Mouse (Mus musculus) CD4-positive, CD25-positive, alpha-beta regulatory T cell, adult 4 months (primary cell): ENCODE measurements around the gene Gja5. TPM values are rescaled to one million over a fixed set of nuclear protein-coding genes. Genes with fewer than 3 reads are reported as not detected.
A peak's percentile ranks its signal among the peaks of the same experiment; 100 is the strongest.

Experiments
- ATAC-seq: one replicate; pipeline ENCODE4 v1.8.0; 2017
- polyA plus RNA-seq, 2 experiments: library from polyadenylated mRNA; unstranded; fragments of 100-300 nt; shearing (Covaris generic); gene quantifications; one replicate each; pipeline ENCODE4 v1.2.1; 2017

The Gja5 gene
- not detected for polyA plus RNA-seq

DNA sequence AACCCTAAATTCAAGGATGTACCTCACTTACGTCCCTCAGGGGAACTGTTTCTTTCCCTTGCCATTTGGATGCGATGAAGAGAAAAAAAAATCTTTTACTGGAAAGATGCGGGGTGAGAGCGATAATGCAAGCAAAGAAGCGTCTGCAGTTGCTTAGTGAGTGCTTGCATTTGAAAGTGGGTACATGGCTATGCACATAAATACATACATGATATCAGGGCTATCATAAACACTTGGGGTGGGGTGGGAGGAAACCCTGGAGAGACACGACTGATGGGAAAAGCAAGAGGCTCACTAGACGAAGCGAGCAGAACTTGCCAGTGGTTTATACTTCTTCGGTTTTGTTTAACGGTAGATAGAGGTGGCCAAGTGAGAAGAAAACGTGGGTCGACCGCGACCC, at the start of gene Gja5:
Gja5 (plus strand) TSS at position 301 of the 400 bp plus-strand sequence.
- ATAC-seq = no peak

DNA sequence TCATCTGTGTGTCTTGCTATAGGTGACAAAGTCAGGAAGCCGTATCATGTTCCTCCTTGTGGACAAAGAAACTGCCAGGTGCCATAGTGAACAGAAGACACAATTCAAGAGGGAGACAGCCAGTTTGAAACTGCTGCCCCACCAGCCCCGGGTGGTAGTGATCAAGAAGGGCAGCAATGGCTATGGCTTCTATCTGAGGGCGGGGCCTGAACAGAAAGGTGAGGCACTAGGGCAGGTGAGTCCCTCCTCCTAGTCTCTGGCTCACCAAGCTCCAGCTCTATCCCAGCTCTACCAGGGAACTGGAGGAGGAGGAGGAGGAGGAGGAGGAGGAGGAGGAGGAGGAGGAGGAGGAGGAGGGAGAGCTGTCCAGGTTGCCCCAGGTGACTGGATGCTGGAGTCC, 48.7 kb upstream of the Gja5 start:
- no peak for ATAC-seq

- ATAC-seq = no peak
These were observed 44.0 kb upstream of the Gja5 start for GRCm38 (mm10) chr3:96860498-96860897.

DNA sequence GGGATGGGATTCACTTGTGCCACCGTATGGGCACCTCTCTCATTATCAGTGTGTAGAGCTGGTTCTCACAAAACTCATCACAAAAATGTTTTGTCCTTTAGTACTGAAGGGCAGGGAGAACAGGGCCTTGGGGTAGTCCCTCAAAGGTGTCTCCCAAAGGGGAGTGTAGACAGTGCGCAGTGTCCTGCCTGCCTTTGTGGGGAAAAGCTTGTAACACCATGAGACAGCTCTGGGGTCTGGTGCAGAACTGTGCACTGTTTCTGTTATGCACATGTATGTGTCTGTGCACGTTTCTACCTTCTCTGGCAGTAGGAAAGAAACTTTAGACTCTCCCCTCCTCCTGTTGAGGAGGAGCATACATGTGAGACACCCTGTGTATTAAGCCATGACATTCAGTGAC, 36.6 kb upstream of the Gja5 start:
- no peak for ATAC-seq

DNA sequence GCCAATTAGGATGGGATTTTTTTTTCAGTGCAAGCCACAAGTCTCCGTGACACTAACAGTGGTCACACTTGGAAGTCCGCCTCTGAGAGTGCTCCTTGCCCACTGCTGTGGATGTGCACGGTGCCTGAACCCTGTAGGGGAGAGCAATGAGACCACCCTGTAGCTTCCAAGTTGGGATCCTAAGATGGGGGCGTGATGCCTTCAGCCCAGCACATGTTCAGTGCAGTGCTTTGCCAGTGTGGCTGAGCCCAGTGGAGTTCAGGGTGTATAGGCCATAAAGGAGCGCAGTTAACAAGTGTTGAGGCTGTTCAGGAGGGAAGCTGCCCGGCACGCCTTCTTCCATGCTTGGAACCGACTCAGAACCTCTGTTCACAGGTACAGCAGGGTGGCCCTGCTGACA, 35.9 kb upstream of the Gja5 start:
- no peak for ATAC-seq

DNA sequence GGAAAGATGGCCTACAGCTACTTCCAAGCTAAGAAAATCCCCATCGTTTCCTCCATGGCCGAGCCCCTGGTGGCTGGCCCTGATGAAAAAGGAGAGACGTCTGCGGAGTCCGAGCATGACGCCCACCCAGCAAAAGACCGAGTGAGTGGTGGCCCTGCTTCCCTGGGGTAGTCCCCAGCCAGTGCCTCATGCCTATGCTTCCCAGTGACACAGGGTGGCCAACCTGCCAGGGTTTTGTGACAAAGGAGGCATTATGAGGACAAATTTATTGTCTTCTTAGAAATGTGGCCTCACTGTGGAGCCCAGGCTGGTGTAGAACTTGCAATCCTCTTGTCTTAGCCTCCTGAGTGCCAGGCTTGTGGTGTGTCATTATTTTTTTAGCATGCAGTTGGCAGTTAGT, 35.4 kb upstream of the Gja5 start:
- ATAC-seq = no peak

- ATAC-seq = no peak
These were observed 34.2 kb upstream of the Gja5 start for GRCm38 (mm10) chr3:96870270-96870669.

GRCm38 (mm10) chr3:96871070-96871469, 33.4 kb upstream of the Gja5 start:
- no peak for ATAC-seq

DNA sequence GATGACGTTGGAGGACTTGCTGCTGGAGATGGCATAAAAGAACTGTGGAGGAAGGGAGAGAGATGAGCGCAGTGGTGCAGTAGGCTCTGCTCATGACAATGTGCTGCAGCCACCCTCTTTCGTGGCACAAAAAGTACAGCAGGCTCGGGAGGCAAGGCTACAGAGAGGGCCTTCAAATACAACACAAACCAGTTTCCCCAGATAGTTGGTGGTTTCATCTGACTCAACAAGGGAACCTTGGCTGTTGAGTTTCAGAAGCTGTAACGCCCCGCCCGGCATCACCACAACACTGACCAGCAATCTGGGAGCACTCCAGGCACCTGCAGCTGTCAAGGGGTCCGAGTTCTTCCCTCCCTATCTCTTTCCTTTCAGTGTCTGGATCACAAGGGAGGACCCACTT, 32.0 kb upstream of the Gja5 start:
- no peak for ATAC-seq

- ATAC-seq = no peak
These were observed 29.5 kb upstream of the Gja5 start for GRCm38 (mm10) chr3:96874808-96875571.

GRCm38 (mm10) chr3:96879536-96879935, 25.0 kb upstream of the Gja5 start:
- ATAC-seq = no peak

DNA sequence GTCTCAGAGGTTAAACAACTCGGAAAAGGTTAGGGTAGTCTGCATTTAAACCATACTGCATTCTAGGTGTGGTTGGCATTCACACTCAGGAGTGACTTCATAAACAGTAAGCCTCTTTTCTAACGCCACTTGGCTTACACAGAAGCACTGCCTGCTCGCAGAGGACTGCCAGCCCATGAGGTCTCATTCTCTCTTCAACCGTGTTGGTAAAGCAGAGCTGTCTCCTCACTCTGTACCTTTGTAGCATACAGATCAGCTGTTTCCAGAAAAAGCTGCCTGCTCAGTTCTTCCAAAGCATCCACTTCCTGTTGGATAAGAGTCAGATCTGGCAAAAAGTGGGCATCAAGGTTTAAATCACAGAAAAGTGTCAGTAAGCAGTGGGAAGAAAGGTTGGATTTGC, 24.1 kb upstream of the Gja5 start:
- no peak for ATAC-seq

GRCm38 (mm10) chr3:96881557-96881956, 22.9 kb upstream of the Gja5 start:
- peak; percentile 62 for ATAC-seq

DNA sequence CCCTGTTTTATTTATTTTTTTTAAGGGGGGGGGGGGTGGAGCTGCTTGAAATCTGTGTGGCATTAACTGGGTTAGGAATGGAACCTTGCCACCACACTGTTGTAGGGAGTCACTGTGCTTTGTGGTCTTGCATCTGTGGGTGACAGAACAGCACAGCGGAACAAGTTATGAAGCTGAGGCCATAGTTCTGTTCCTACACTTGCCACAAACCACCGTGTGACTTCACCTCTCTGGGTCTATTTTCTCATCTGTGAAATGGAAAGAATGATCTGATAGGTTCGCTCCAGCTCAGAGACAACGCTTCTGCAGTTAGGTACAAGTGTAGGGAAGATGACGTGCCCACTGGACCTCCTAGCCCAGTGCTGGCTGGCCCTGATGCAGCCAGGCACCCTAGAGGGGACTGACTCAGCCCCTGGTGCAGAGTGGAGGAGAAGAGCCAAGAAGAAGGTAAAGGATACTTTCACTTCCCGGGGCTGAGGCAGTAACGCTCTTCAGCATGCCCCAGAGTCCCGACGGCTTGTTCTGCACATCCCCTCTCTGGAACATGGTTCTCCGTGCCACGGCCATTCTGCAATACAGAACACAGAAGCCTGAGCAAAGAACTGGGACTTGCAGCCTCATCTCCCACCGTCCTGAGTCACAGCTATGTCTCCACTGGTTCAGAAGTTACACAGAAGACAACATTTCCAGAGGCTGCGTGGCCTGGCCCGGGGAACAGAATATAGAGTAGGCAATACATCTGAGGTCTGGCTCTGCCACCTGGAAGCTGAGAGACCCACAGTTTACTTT, 22.2 kb upstream of the Gja5 start:
- ATAC-seq = peak; percentile 63

- ATAC-seq = peak; percentile 27
These were observed 20.8 kb upstream of the Gja5 start for GRCm38 (mm10) chr3:96883690-96884089.

DNA sequence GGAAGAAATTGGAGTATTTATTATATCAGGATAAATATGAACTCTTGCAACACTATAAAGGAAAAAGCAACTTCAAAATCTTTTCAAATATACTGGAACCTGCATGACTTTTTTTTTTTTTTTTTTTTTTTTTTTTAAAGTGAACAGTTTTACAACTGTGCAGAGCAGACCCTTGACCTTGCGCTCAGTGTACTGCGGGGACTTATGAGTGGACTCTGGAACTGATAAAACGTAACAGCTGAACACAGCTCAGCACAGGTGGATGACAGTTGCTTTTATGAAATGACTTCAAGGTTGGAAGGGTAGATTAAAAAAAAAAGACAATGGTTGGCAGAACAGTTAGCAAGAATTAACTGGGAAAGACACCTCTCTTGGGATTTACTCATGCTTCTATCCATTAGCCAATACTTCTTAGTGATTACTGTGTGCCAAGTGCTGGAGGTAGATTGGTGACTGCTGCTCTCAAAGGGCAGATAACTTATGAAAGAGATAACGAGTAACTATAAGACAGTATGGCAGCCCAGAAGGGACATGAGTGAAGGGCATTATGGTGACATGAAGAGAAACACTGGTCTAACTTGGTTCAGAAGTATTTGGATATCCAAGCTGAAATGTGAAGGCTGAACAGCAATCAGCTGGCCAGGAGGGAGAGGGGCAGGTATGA, 2.0 kb upstream of the Gja5 start:
- ATAC-seq = no peak

DNA sequence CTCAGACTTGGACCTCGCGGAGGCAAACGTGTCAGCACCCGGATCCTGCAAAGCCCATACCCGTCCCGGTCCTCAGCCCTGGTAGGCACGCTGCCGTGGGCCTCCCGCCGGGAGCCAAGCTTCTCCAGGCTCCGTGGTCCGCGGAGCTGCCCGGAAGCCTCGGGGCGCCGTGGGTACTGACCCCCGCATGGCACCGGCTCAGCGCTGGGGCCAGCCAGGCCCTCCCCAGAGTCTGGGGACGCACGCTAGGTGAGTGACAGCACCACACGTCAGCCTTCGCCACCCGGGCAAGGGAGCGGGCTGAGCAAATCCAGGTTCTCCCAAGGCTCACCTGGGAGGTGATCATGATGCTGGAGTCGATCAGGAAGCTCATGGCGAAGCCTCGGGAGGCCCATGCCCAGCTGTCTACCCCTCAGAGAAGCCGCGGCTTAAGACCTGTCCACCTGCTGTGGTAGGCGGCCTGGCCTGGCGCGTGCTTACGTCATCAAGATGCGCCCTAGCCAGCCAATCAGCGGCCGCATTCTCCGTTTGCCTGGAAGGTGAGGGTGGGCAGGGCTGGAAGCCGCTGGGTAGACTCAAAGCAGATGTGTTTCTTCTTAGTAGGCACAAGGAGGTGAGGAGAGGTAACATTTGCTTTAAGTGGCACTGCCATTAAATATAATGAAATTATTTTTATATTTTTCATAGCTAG, 503 bp downstream of the Gja5 start, which contains the start of gene Gpr89:
Gpr89 (minus strand) TSS at position 496 of the 691 bp plus-strand sequence.
- ATAC-seq = peak; percentile 97

GRCm38 (mm10) chr3:96905592-96905991, 1.1 kb downstream of the Gja5 start:
- no peak for ATAC-seq

DNA sequence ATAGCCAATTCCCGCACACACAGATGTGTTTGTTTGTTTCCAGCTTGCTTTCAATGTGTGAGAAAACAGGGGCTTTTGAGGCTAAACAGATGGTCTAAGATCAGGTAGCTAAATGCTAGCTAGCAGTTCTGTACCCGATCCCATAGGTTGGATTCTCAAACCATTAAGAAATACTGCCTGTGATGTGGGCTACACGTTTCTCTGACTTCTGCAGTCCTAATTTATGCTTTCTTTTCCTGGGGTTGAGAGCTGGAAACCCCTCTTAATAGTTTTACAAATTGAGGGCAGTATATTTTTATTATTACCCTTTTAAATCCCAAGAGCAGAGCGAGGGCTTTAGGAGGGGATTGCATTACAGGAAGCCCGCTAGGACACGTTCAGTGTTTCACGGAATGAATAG, 16.5 kb downstream of the Gja5 start:
- ATAC-seq = no peak

- ATAC-seq = no peak
These were observed 20.1 kb downstream of the Gja5 start for GRCm38 (mm10) chr3:96924631-96925030.

GRCm38 (mm10) chr3:96925920-96926319, 21.4 kb downstream of the Gja5 start, which contains the start of gene Gja8:
Gja8 (minus strand) TSS chr3:96926020.
- ATAC-seq = no peak

DNA sequence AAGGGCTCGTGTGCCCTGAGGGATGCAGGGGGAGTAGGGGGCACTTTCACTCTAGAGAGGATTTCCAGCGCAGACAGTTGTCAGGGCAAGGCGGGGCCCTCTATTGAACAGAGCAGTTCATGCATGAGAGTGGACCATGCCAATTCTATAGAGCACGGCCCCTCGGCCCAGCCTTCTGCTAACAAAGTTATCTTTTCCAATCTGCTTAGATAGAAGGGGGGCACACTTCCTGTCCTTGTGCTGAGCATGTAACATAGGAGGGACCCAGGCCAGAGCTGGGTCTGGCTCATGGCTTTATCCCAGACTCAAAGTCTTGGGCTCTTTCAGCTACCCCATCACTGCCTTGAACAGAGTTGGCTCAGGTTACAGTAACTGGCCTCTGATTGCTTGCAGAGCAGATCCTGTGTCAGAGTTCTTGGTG, 26.8 kb downstream of the Gja5 start:
- ATAC-seq = no peak

- peak; percentile 62 for ATAC-seq
These were observed 31.7 kb downstream of the Gja5 start for GRCm38 (mm10) chr3:96936241-96936640.
